Mouse (Mus musculus) C2C12 (cell line): ENCODE results near the gene Tspan4.

Experiments used
- CTCF ChIP-seq: IDR thresholded peaks from one replicate; pipeline ENCODE4 v1.5.1; 2011; ENCODE audit not compliant: control insufficient read depth, insufficient read depth, insufficient read length
- MAX ChIP-seq: IDR thresholded peaks from one replicate; pipeline ENCODE4 v1.6.1; 2011; ENCODE audit warnings: mild to moderate bottlenecking, control low read depth
- MYOD1 ChIP-seq: IDR thresholded peaks from one replicate; pipeline ENCODE4 v1.6.1; 2011; ENCODE audit warnings: low read depth; ENCODE audit not compliant: control insufficient read depth, insufficient read length

DNA sequence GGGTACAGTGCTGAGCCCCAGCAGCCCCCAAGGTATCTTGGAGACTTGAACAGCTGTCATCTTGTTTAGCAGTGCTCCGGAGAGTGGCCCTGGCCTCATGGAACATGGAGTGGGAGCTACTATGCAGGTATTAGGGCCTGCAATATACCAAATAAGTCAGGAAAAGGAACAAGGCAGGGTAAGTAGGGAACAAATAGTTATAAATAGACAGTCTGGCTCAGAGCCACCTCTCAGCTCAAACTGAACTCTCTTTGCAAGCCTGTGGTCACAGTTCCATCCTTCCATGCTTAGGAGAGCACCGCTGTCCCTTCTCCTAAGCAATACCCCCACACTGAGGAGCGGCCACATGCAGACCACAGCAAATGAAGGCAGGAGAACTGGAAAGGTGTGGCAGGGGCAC, 22.6 kb downstream of the Tspan4 start:
- TF ChIP-seq MAX: no peak
- TF ChIP-seq MYOD1: no peak
- TF ChIP-seq CTCF: no peak
